Mouse (Mus musculus) intestine, postnatal 0 days (tissue): ENCODE data around the gene Camk1d. TPM values are rescaled to one million over a fixed set of nuclear protein-coding genes. Genes with fewer than 3 reads are reported as not detected.

Source experiments
- ATAC-seq: fragments of 200-750 bp; cut with Nextera tagmentation; 2 replicates; pipeline ENCODE4 v1.8.0; 2017; ENCODE audit warnings: mild to moderate bottlenecking, moderate TSS enrichment, moderate library complexity
- H3K27ac ChIP-seq: fragments of 300-500 bp; sonication (generic); 2 replicates; pipeline ENCODE4 v1.5.1; 2014; ENCODE audit warnings: mild to moderate bottlenecking, low read depth, low read length, moderate library complexity
- H3K27me3 ChIP-seq: fragments of 300-500 bp; sonication (generic); replicated peaks from 2 replicates; pipeline ENCODE4 v1.6.1; 2014; ENCODE audit warnings: low read length, mixed read lengths; ENCODE audit not compliant: control insufficient read depth, insufficient read depth
- H3K36me3 ChIP-seq: fragments of 300-500 bp; sonication (generic); 2 replicates; pipeline ENCODE4 v1.6.1; 2014; ENCODE audit warnings: mild to moderate bottlenecking, moderate library complexity; ENCODE audit not compliant: control insufficient read depth, insufficient read depth
- H3K4me1 ChIP-seq: fragments of 300-500 bp; sonication (generic); replicated peaks from 2 replicates; pipeline ENCODE4 v1.6.1; 2014; ENCODE audit warnings: antibody characterized with exemption, low read length, mixed read lengths; ENCODE audit not compliant: control insufficient read depth, insufficient read depth
- H3K4me2 ChIP-seq: fragments of 300-500 bp; sonication (generic); replicated peaks from 2 replicates; pipeline ENCODE4 v1.6.1; 2014; ENCODE audit warnings: low read depth, mild to moderate bottlenecking, moderate library complexity
- H3K4me3 ChIP-seq: fragments of 300-500 bp; sonication (generic); 2 replicates; pipeline ENCODE4 v1.5.1; 2014; ENCODE audit warnings: low read depth, low read length
- H3K9ac ChIP-seq: fragments of 300-500 bp; sonication (generic); 2 replicates; pipeline ENCODE4 v1.6.1; 2014; ENCODE audit warnings: mild to moderate bottlenecking, low read depth, low read length
- H3K9me3 ChIP-seq: fragments of 300-500 bp; sonication (generic); 2 replicates; pipeline ENCODE4 v1.6.1; 2016; ENCODE audit warnings: mixed run types; ENCODE audit not compliant: control insufficient read depth
- CTCF ChIP-seq: sonication (generic); IDR thresholded peaks from 2 replicates; pipeline ENCODE4 v1.5.1; 2016; ENCODE audit warnings: low read depth, mild to moderate bottlenecking, control low read depth, antibody characterized with exemption, moderate library complexity
- WGBS: fragments of 180-500 bp; shearing (Covaris S2); extraction: QIAGEN DNeasy Blood & Tissue Kit; methylation state at CpG from one replicate; pipeline ENCODE4 v1.1.7; 2014; 5-methylcytosine and 5-hydroxymethylcytosine counted together
- polyA plus RNA-seq: library from polyadenylated mRNA; unstranded; fragments of >200 nt; fragmentation: Nextera tagmentation; extraction: Ambion mirVana; gene quantifications from 2 replicates; pipeline ENCODE4 v1.2.1, GENCODE M21; 2015

Camk1d gene
- polyA plus RNA-seq, 1 experiment from 2014 or later = 11.3 TPM

DNA sequence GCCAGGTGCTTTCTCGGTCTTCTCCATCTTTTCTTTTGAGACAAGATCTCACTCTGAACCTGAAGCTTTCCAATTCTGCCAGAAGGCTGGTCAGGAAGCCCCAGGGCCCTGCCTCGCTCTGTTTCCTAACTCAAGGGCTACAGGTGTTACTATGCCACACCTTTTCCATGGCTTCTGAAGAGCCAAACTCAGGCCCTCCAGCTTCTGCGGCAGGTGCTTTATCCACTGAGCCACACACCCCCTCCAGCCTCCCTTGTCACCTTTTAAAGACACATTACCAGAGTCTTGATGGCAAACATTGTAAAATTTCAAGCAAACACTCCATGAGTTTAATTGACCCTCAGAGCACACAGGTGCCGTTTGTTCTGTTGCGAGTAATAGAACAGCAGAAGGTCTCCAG lies 17.7 kb upstream of the Camk1d start:
- WGBS = 55% methylated on average over 5 of the region's 5 CpGs
- peak; percentile 33; the same call in 1 of the 2 replicates for ATAC-seq
- Histone ChIP-seq H3K4me1 (no peaks in the 10 kb centered on the region), H3K36me3 (no peaks in the 10 kb centered on the region), H3K27me3 (no peaks in the 10 kb centered on the region), H3K4me3 (no peak overlapping the region), H3K9me3 (no peaks in the 10 kb centered on the region), H3K4me2 (no peak overlapping the region), H3K9ac (no peak overlapping the region), H3K27ac (no peak overlapping the region)
- TF ChIP-seq CTCF = no peak

DNA sequence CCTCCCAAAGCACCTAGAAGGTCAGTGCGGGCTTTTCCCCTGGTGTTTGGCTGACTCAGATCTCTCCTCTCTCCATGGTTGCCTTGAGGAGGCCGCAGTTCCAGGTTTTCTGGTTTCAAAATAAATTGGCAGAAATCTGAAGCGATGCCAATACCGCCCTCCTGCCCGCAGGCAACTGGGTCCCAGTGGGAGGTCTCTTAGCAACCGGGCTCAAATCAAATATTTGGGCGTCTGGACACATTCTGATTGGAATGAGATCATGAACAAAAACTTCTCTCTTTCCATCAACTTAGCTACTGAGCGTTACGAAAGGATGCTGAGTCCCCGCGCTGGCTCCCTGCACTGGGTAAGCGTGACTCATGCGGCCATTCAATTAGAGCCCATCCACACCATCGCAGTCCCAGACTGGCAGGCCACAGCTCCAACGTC lies 16.1 kb upstream of the Camk1d start:
- WGBS = 54% methylated on average over 15 of the region's 15 CpGs
- no peak for ATAC-seq
- H3K27me3 ChIP-seq = no peaks in the 10 kb centered on the region
- H3K36me3 ChIP-seq = no peaks in the 10 kb centered on the region
- H3K4me1 ChIP-seq = no peaks in the 10 kb centered on the region
- no peak overlapping the region for H3K27ac ChIP-seq
- no peak overlapping the region for H3K4me3 ChIP-seq
- H3K9me3 ChIP-seq = no peaks in the 10 kb centered on the region
- no peak overlapping the region for H3K4me2 ChIP-seq
- no peak for TF ChIP-seq CTCF
- H3K9ac ChIP-seq = no peak overlapping the region

DNA sequence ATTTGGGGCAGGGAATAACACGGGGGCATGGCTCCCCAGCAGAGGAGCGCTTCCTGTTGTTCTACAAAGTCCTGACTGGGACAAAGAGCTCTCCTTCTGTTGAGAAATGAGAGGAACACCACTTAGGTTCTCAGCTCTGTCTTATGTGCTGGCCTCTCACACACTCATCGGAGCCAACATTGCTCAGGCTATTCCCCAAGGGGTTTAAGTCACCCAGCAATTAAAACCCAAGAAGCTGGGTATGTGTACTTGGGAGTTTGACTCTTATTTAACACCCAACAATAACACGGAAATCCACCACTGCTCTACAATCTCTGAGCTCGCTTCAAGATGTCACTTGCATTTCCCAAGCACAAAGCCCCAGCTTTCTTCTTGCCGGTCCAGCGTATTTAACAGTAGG lies 15.6 kb upstream of the Camk1d start:
- no peak for TF ChIP-seq CTCF
- ATAC-seq = no peak
- Histone ChIP-seq H3K4me3 (no peak overlapping the region), H3K36me3 (no peaks in the 10 kb centered on the region), H3K9me3 (no peaks in the 10 kb centered on the region), H3K27me3 (no peaks in the 10 kb centered on the region), H3K27ac (no peak overlapping the region), H3K4me2 (no peak overlapping the region), H3K9ac (no peak overlapping the region), H3K4me1 (no peaks in the 10 kb centered on the region)
- WGBS = 66% methylated on average over 7 of the region's 7 CpGs

DNA sequence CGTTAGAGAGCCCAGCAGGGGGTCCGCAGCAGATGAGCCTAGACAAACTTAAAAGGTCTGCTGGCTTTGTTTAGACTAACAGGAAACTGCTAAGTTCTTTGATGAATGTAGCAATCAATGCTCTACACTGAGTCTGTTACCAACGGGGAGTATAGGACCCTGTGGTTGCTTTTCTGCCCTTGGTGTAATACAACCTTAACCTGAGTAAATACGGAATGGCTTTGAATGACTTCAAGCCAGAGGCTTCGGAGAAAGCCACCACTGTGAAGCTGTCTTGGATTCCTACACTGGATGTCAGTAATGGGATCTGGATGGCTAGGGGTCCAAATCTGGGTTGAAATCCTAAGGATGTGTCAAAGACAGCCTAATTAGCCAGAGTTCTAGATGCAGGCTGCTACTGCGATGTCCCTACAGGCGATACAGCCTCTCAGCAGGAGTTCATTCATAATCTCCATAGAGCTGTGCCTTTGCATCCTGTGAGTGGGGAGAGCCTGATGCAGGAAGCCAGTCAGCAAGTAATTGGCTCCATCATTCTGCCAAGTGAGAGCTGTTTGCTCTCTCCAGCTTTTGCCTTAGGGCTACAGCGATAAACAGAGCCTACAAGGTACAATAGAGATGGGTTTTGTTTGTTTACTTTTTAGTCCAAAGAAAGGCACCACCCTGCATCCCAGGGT lies 10.8 kb upstream of the Camk1d start:
- WGBS = 39% methylated on average over 8 of the region's 8 CpGs
- Histone ChIP-seq H3K4me2 (no peak overlapping the region), H3K9me3 (no peaks in the 10 kb centered on the region), H3K27me3 (no peaks in the 10 kb centered on the region), H3K9ac (no peak overlapping the region), H3K36me3 (no peaks in the 10 kb centered on the region), H3K4me3 (no peak overlapping the region), H3K4me1 (no peaks in the 10 kb centered on the region), H3K27ac (no peak overlapping the region)
- ATAC-seq = no peak
- no peak for TF ChIP-seq CTCF

DNA sequence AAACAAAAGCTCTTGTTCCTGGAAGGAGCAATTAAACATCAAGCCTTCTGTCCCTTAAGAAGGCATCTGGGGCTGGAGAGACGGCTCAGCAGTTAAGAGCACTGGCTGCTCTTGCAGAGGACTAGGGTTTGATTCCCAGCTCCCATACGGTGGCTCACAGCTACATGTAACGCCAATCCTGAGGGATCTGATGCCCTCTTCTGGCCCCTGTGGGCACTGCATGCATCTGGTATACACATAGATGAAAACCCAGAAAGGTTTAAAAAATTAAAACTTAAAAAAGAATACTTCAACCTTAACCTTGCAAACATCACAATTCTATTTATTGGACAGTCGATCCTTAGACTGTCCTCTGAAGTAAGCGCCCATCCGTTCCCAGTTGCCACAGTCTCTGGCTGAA lies 3.4 kb upstream of the Camk1d start:
- H3K36me3 ChIP-seq = no peaks in the 10 kb centered on the region
- 91% methylated on average over 6 of the region's 6 CpGs for WGBS

DNA sequence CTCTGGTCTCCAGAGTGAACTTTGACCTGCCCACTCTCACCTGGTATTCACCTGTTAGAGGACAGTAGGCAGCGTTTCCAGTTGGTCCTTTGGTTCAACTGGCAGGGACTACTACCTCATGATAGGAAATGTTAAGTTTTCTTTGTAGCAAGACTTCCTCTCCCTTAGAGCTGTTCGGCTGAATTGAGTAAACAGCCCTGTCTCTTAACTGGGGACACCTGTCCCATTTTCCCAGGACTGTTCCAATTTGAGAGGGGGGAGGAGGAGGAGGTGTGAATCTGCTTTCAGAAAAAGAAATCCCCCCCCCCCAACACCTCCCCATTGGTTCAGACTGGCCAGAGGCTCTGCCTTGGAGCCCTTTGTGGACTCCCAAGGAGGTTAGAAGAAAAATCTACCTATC lies 1.2 kb upstream of the Camk1d start:
- Histone ChIP-seq H3K4me3 (peak overlapping the region; percentile 73; the same call in 1 of the 2 replicates), H3K9me3 (peaks cover 3% of the 10 kb centered on the region; the same call in 1 of the 2 replicates), H3K27ac (no peak overlapping the region), H3K27me3 (no peaks in the 10 kb centered on the region), H3K36me3 (no peaks in the 10 kb centered on the region), H3K9ac (no peak overlapping the region), H3K4me1 (peaks cover 2% of the 10 kb centered on the region; the same call in 1 of the 2 replicates), H3K4me2 (peak overlapping the region; percentile 98)
- no peak for ATAC-seq
- no peak for TF ChIP-seq CTCF
- WGBS = 24% methylated on average over 2 of the region's 2 CpGs

More for the DNA sequence above, 3.4 kb upstream of the Camk1d start:
- no peak for ATAC-seq
- H3K9me3 ChIP-seq = peaks cover 3% of the 10 kb centered on the region; the same call in 1 of the 2 replicates
- no peaks in the 10 kb centered on the region; the same call in 1 of the 2 replicates for H3K4me1 ChIP-seq
- TF ChIP-seq CTCF = peak; percentile 43
- H3K4me3 ChIP-seq = no peak overlapping the region
- H3K4me2 ChIP-seq = no peak overlapping the region
- H3K27me3 ChIP-seq = no peaks in the 10 kb centered on the region
- no peak overlapping the region for H3K27ac ChIP-seq
- H3K9ac ChIP-seq = no peak overlapping the region
